Mouse (Mus musculus) G1E (cell line): Measurements from ENCODE around the gene Vps53.

Experiments used
- CTCF ChIP-seq: IDR thresholded peaks from 2 replicates; pipeline ENCODE4 v1.5.1; 2012; ENCODE audit warnings: low read depth, low read length, inconsistent platforms, mixed read lengths
- GATA1 ChIP-seq: IDR thresholded peaks from 2 replicates; pipeline ENCODE4 v1.6.1; 2012; ENCODE audit warnings: borderline replicate concordance, low read length, inconsistent platforms, mixed read lengths
- GATA2 ChIP-seq: IDR thresholded peaks from 2 replicates; pipeline ENCODE4 v1.6.1; 2012; ENCODE audit warnings: low read depth, low read length, inconsistent platforms, borderline replicate concordance
- POLR2AphosphoS5 ChIP-seq: IDR thresholded peaks from 2 replicates; pipeline ENCODE4 v1.6.1; 2012; ENCODE audit warnings: low read depth, low read length, inconsistent platforms; ENCODE audit not compliant: insufficient replicate concordance
- TAL1 ChIP-seq: conservative IDR thresholded peaks from 2 replicates; pipeline ENCODE4 v1.6.1; 2012; ENCODE audit warnings: low read depth, low read length, inconsistent platforms, mixed read lengths

DNA sequence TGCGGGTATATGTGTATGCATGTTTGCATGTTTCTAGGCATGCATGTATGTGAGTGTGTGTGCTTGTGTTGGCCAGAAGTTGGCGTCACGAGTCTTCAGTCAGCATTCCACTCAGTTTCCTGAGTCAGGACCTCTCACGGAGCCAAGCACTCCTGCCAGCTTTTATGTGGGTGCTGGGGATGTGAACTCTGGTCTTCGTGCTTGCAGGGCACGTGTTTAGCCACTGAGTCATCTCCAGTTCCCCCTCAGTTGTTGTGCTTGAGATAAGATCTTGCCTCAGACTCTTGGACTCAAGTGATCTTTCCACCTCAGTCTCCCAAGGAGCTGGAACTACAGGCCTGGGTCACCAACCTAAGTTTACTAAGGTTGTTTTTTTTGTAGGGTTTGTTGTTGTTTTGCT, 170.3 kb downstream of the Vps53 start:
- TF ChIP-seq CTCF (no peak), TAL1 (no peak), GATA2 (no peak), GATA1 (no peak), POLR2AphosphoS5 (no peak)
